Mouse (Mus musculus) spleen, adult 2 months (tissue): ENCODE measurements around the gene Bysl.

Source experiments
- CTCF ChIP-seq: fragments of 200-500 bp; IDR thresholded peaks from 2 replicates; pipeline ENCODE4 v1.5.1; 2011; ENCODE audit warnings: mild to moderate bottlenecking, inconsistent platforms; ENCODE audit not compliant: insufficient read depth, insufficient read length, insufficient replicate concordance; ENCODE audit errors: extremely low read depth
- POLR2A ChIP-seq: fragments of 200-500 bp; IDR thresholded peaks from 2 replicates; pipeline ENCODE4 v1.6.1; 2011; ENCODE audit warnings: low read depth, low read length, inconsistent platforms

- TF ChIP-seq CTCF (no peak), POLR2A (no peak)
Measured at GRCm38 (mm10) chr17:47633999-47634770, 22.9 kb upstream of the Bysl start.
